Mouse (Mus musculus) ES-E14 (cell line): Measurements from ENCODE around the gene Hexim2. TPM values are rescaled to one million over a fixed set of nuclear protein-coding genes. Genes with fewer than 3 reads are reported as not detected.

Source experiments
- DNase-seq: peaks from one replicate; pipeline ENCODE4 v3.0.0-alpha.2; 2013; ENCODE audit warnings: low read depth, low spot score
- H3K27ac ChIP-seq: 2 replicates; pipeline ENCODE4 v1.5.1; 2012; ENCODE audit warnings: low read depth, mild to moderate bottlenecking, low read length, moderate library complexity, mixed read lengths; ENCODE audit not compliant: poor library complexity, insufficient read depth, severe bottlenecking
- H3K36me3 ChIP-seq: 2 replicates; pipeline ENCODE4 v1.6.1; 2012; ENCODE audit warnings: mild to moderate bottlenecking, low read length, moderate library complexity, mixed read lengths; ENCODE audit not compliant: control insufficient read depth, poor library complexity, insufficient read depth, severe bottlenecking
- H3K4me1 ChIP-seq, 2 experiments: fragments of 150-350 bp in 1 of 2; sonication (generic) in 1 of 2; 2 replicates each; pipeline ENCODE4 v1.6.1; 2012; ENCODE audit warnings: low read length in 2 of 2, mild to moderate bottlenecking in 1 of 2, mixed read lengths in 1 of 2; ENCODE audit not compliant: control insufficient read depth in 2 of 2, insufficient read depth in 2 of 2, poor library complexity in 1 of 2
- H3K4me3 ChIP-seq, 2 experiments: fragments of 150-350 bp in 1 of 2; sonication (generic) in 1 of 2; 2 replicates each; pipeline ENCODE4 v1.5.1; 2012; ENCODE audit warnings: low read length in 2 of 2, low read depth in 1 of 2, mild to moderate bottlenecking in 1 of 2, mixed read lengths in 1 of 2; ENCODE audit not compliant: insufficient read depth in 1 of 2, poor library complexity in 1 of 2, severe bottlenecking in 1 of 2
- H3K9ac ChIP-seq: 2 replicates; pipeline ENCODE4 v1.6.1; 2012; ENCODE audit warnings: low read depth, mild to moderate bottlenecking, low read length, mixed read lengths; ENCODE audit not compliant: poor library complexity, insufficient read depth, severe bottlenecking
- H3K9me3 ChIP-seq: fragments of 150-350 bp; sonication (generic); 2 replicates; pipeline ENCODE4 v1.6.1; 2012; ENCODE audit warnings: low read depth, mild to moderate bottlenecking, low read length; ENCODE audit not compliant: control insufficient read depth, insufficient read depth
- CHD2 ChIP-seq: IDR thresholded peaks from 2 replicates; pipeline ENCODE4 v1.6.1; 2014; ENCODE audit warnings: mild to moderate bottlenecking, low read depth, low read length, inconsistent platforms
- HCFC1 ChIP-seq: IDR thresholded peaks from 2 replicates; pipeline ENCODE4 v1.6.1; 2012; ENCODE audit warnings: low read length, inconsistent platforms, borderline replicate concordance; ENCODE audit not compliant: insufficient read depth
- MAFK ChIP-seq: IDR thresholded peaks from 2 replicates; pipeline ENCODE4 v1.6.1; 2014; ENCODE audit warnings: mild to moderate bottlenecking, low read depth, low read length, inconsistent platforms; ENCODE audit not compliant: insufficient read depth
- ZC3H11A ChIP-seq: IDR thresholded peaks from 2 replicates; pipeline ENCODE4 v1.6.1; 2012; ENCODE audit warnings: low read depth, mild to moderate bottlenecking, inconsistent platforms, low read length, borderline replicate concordance
- ZNF384 ChIP-seq: IDR thresholded peaks from 2 replicates; pipeline ENCODE4 v1.6.1; 2012; ENCODE audit warnings: low read depth, low read length, inconsistent platforms
- in situ Hi-C, 2 experiments: fragments of 600-800 bp; cut with MboI; formaldehyde crosslinking; loops; one replicate each; pipeline ENCODE4 v1.15.1; 2025; ENCODE audit warnings: low sequenced_read_pairs in 2 of 2, inconsistent platforms in 1 of 2; ENCODE audit not compliant: unreplicated experiment in 2 of 2
- total RNA-seq: library from RNA; depleted of rRNA; stranded (reverse); fragments of 300-350 nt; gene quantifications from 2 replicates; pipeline ENCODE4 v1.2.3, GENCODE M21; 2012; rRNA removed

Hexim2 gene
- total RNA-seq, 1 experiment = 9.7 TPM

DNA sequence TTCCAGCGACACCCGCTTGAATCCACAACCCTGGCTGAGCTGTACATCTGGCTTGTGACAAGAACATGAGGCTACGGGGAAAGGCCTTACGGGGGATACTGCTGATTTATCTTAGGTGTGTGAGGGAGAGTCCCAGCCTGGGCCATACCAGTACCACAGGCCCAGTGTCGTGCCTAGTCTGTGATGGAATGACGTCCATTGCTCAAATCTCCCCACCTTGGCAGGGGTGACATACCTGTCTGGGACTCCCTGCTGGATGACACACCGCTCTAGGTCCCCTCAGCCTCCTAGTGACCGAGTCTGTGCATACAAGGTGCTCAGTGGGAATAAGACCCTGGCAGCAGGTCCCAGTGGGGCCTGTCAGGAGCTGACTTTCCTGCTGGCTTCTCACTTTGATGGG is 46.5 kb downstream of the Hexim2 start:
- peaks cover 10 to 18% of the 10 kb centered on the region in 2 experiments; a peak in 3 of 4 replicates for H3K4me1 ChIP-seq
- H3K4me3 ChIP-seq = no peak overlapping the region
- no peak overlapping the region for H3K9ac ChIP-seq
- H3K36me3 ChIP-seq = no peaks in the 10 kb centered on the region
- DNase-seq = no peak
- TF ChIP-seq ZC3H11A = no peak
- no peak for TF ChIP-seq CHD2
- TF ChIP-seq ZNF384 = no peak
- no peak for TF ChIP-seq HCFC1
- no peak for TF ChIP-seq MAFK
- no peaks in the 10 kb centered on the region for H3K9me3 ChIP-seq
- in situ Hi-C loops = no loop called here
- H3K27ac ChIP-seq = no peak overlapping the region

DNA sequence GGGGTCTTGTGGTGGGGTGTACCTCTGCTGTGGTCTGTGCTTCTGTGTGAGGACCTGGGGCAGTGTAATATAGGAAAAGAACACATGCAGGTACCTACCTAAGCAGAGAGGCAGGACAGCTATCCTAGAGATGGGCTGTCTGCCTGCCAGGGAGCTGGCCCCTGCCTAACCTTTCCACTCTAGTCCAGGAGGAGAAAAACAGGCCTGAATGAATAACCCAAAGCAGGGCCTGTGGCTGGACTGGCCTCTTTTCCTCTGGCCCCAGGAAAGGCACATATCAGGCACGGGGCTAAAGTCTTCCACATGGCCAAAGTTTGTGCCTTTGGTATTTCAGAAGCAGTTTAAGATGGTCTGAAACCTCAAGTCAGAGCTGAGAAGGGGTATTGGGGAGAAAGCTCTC is 48.2 kb downstream of the Hexim2 start:
- DNase-seq = no peak
- no peaks in the 10 kb centered on the region for H3K9me3 ChIP-seq
- no peak overlapping the region for H3K4me3 ChIP-seq
- no peaks in the 10 kb centered on the region for H3K36me3 ChIP-seq
- in situ Hi-C loops = no loop called here
- TF ChIP-seq ZC3H11A (no peak), CHD2 (no peak), HCFC1 (no peak), ZNF384 (no peak), MAFK (no peak)
- H3K4me1 ChIP-seq = peaks cover 7% of the 10 kb centered on the region in 2 experiments; a peak in 3 of 4 replicates
- no peak overlapping the region for H3K27ac ChIP-seq
- no peak overlapping the region for H3K9ac ChIP-seq

DNA sequence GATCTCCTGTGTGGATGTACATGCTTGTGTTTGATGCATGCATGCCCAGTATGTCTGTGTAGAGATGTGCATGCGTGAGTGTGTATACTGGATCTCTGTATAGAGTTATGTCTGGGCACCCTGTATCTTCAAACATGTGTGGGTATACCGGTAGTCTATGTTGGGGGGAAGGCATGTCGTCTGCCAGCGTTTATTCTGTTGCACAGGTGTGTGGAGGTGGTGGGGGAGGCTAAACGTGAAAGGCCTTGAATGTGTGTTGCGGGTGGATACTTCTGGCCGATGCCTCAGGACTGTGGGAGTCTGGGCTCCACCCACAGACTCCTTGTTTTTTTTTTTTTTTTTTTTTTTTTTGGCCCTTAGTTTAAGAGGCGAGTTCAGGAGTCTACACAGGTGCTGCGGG is 49.1 kb downstream of the Hexim2 start:
- TF ChIP-seq ZC3H11A (no peak), ZNF384 (0 out of 2 replicates have a peak, but pooled peaks have one; percentile 49)
- Histone ChIP-seq H3K4me1 (peaks cover 0 to 2% of the 10 kb centered on the region in 2 experiments; a peak in 2 of 4 replicates), H3K9ac (no peak overlapping the region), H3K9me3 (no peaks in the 10 kb centered on the region), H3K27ac (no peak overlapping the region), H3K4me3 (no peak overlapping the region), H3K36me3 (no peaks in the 10 kb centered on the region)
- DNase-seq = no peak
- in situ Hi-C loops = no loop called here

GRCm38 (mm10) chr11:103181911-103182310 is 49.7 kb downstream of the Hexim2 start:
- H3K4me3 ChIP-seq = no peak overlapping the region
- DNase-seq = no peak
- in situ Hi-C loops = no loop called here
- H3K27ac ChIP-seq = no peak overlapping the region
- TF ChIP-seq ZNF384 (no peak), HCFC1 (no peak), MAFK (no peak), ZC3H11A (no peak), CHD2 (no peak)
- no peaks in the 10 kb centered on the region for H3K9me3 ChIP-seq
- peaks cover 0 to 2% of the 10 kb centered on the region in 2 experiments; a peak in 2 of 4 replicates for H3K4me1 ChIP-seq
- no peaks in the 10 kb centered on the region for H3K36me3 ChIP-seq
- no peak overlapping the region for H3K9ac ChIP-seq

DNA sequence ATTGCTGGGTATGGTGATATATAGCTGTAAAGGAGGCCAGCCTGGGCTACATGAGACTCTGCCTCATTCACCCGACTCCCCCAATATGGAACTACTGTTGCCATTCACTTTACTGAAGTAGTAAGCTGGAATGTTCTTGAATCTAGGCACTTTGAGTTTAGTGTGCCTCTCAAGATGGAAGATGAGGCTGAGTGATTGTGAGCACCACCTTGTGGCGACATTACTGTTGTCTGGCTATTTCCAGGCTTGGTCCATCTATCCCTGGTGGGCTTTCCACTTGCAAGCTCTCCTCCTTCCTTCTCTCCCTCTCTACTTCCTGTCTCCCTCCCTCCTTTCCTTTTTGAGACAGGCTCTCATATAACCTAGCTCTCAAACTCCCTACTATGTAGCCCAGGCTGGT is 52.7 kb downstream of the Hexim2 start:
- no peak overlapping the region for H3K4me3 ChIP-seq
- no peaks in the 10 kb centered on the region for H3K4me1 ChIP-seq
- TF ChIP-seq CHD2 (no peak), ZNF384 (no peak), ZC3H11A (0 out of 2 replicates have a peak, but pooled peaks have one; percentile 8), HCFC1 (no peak)
- no peaks in the 10 kb centered on the region for H3K9me3 ChIP-seq
- no peak overlapping the region for H3K27ac ChIP-seq
- no peak for DNase-seq
- in situ Hi-C loops = no loop called here
- no peaks in the 10 kb centered on the region for H3K36me3 ChIP-seq
- H3K9ac ChIP-seq = no peak overlapping the region

Other genes with a start within 250 kb of the Hexim2 start
- gene Fam187a, start 247.3 kb upstream of the Hexim2 start, total RNA-seq = not detected in 2 replicates
- gene Gfap, start 231.5 kb upstream of the Hexim2 start, total RNA-seq = 0.36 and 0.42 TPM in 2 replicates
- gene Kif18b, start 207.3 kb upstream of the Hexim2 start, total RNA-seq = 38.4 and 51.0 TPM in 2 replicates
- 3.3 and 3.7 TPM in 2 replicates for gene C1ql1, start 185.7 kb upstream of the Hexim2 start, total RNA-seq
- gene Nmt1, start 104.2 kb upstream of the Hexim2 start, total RNA-seq = 57.1 and 61.0 TPM in 2 replicates
- gene Dcakd, start 104.1 kb upstream of the Hexim2 start, total RNA-seq = 32.1 and 43.7 TPM in 2 replicates
- 8.0 and 13.2 TPM in 2 replicates for gene Plcd3, start 30.8 kb upstream of the Hexim2 start, total RNA-seq
- gene Acbd4, start 30.7 kb upstream of the Hexim2 start, total RNA-seq = 14.0 and 19.7 TPM in 2 replicates
- gene Hexim1, start 16.2 kb upstream of the Hexim2 start, total RNA-seq = 20.0 and 29.1 TPM in 2 replicates
- gene Fmnl1, start 38.7 kb downstream of the Hexim2 start, total RNA-seq = 0.94 and 1.9 TPM in 2 replicates
- gene 1700023F06Rik, start 76.1 kb downstream of the Hexim2 start, total RNA-seq = 0.26 TPM in 1 of 2 replicates, not detected in the other
- gene Spata32, start 86.0 kb downstream of the Hexim2 start, total RNA-seq = not detected in 2 replicates
- 4.5 and 5.3 TPM in 2 replicates for gene Map3k14, start 135.0 kb downstream of the Hexim2 start, total RNA-seq
- gene Arhgap27, start 231.3 kb downstream of the Hexim2 start, total RNA-seq = 7.8 and 8.2 TPM in 2 replicates